Mouse (Mus musculus) CD4-positive, CD25-positive, alpha-beta regulatory T cell, adult 4 months (primary cell): ENCODE results near the gene Ccdc9b. TPM values are rescaled to one million over a fixed set of nuclear protein-coding genes. Genes with fewer than 3 reads are reported as not detected.
A peak's percentile ranks its signal among the peaks of the same experiment; 100 is the strongest.

Experiments used
- ATAC-seq: one replicate; pipeline ENCODE4 v1.8.0; 2017
- polyA plus RNA-seq, 2 experiments: library from polyadenylated mRNA; unstranded; fragments of 100-300 nt; shearing (Covaris generic); gene quantifications; one replicate each; pipeline ENCODE4 v1.2.1; 2017

Ccdc9b gene
- polyA plus RNA-seq, 2 experiments from 2014 or later = not detected

GRCm38 (mm10) chr2:118776295-118776694, 13.8 kb upstream of the Ccdc9b start:
- no peak for ATAC-seq

DNA sequence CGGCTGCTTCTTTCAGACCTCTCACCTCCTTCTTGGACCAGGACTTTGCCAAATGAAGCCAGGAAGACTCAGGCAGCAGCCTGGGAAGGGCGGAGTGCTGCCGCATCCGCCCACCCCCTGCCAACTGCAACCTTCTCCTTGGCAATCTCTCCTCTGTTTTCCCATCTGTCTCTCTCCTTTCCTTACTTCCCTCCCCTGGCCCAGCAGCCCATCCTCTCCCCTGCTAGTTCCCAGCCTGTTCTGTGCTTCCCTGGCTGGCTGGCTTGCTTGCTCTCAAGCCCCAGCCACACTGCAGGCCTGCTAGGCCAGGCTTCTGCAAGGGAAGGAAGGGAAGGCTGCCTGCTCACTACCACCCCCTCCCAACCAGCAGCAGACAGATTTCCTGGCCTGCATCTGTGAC, 13.4 kb upstream of the Ccdc9b start:
- no peak for ATAC-seq

DNA sequence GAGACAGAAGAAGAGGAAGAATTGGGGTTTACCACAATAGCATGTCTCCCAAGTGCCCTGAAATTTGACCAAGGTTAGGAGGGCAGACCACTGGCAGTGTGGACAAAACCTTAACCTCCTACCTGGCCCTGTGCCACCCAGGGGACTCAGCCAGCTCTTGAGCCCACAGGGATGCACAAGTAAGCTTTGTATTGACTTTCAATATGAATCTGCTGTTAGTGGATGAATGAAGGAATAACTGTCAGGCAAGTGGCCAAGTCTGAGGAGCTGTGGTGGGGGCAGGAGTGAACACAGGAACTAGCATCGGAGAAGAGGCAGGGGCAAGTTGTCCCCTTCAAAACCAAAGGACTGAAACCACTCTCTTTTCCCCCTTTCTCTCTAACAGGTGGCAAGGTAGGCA, 12.9 kb upstream of the Ccdc9b start:
- no peak for ATAC-seq

DNA sequence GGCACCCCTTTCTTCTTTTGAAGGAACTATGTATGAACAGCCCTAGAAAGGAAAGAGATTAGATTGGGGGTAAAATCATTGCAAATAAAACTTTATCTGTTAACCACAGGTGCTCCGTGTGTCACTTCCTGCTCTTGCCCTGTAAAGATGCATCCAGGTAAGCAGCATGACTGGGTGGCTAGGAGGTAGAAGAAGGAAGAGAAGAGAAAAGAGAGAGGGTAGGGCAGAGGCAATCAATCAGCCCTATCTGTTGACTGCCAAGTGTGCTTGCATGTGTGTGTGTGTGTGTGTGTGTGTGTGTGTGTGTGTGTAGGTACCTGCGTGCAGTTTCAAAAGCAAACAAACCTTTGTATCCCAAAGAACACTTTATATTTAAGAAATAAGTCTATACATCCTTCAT, 12.1 kb upstream of the Ccdc9b start:
- ATAC-seq = no peak

GRCm38 (mm10) chr2:118772158-118772874, 9.9 kb upstream of the Ccdc9b start, which contains the start of gene Phgr1:
Gene Phgr1 (plus strand): TSS chr2:118772769.
- no peak for ATAC-seq

GRCm38 (mm10) chr2:118766041-118767033, 3.9 kb upstream of the Ccdc9b start:
- no peak for ATAC-seq

- ATAC-seq = no peak
These were observed 2.4 kb upstream of the Ccdc9b start for GRCm38 (mm10) chr2:118764875-118765274.

DNA sequence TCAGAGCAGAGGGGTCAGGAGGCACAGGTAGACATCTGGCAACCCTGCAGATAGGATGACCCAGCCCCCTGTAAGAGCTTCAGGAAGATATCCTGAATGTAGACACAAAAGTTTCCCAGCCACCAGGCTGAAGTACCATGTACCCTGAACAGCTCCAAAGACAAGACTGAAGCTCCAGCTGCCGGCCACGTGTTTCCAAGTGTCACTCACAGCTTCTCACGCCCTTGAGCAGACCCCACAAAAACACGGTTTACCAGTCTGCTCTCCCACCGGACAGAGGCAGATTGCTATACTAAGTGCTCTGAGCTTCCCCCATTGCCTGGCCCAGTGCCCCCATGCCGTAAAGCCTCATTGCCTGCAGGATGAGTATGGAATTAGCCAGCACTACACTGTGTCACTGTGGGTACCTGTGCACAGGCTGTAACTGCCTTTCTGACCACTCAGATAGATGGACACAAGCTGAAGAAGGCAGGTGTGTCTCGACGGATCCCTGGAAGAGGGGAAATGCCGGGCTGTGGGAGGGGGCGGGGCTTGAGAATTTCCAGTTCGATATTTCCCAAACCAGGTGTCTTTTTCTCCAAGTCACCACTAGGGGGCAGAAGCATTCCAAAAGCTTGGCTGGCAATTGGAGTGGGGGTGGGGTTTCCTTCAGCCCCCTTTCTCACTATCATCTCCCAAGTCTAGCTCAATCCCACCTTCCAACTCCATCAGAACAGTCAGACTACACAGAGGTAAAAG, 1.8 kb upstream of the Ccdc9b start:
- no peak for ATAC-seq

DNA sequence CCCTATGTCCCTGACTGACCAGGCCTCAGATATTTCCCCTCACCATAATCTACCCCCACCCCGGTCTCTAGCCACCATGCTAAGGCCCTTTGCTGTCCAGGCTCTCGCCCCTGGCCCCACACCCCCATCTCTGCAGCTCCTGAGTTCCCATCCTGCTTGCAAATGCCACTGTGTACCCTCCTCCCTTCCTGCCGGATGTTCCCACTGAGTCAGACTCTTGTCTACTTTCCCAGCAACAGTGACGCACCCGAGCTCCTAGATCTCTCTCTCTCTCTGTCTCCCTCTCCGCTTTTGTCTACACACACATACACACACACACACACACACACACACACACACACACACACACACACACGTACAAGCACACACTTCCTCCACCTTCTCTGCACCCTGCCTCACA, 1.0 kb upstream of the Ccdc9b start:
- no peak for ATAC-seq

DNA sequence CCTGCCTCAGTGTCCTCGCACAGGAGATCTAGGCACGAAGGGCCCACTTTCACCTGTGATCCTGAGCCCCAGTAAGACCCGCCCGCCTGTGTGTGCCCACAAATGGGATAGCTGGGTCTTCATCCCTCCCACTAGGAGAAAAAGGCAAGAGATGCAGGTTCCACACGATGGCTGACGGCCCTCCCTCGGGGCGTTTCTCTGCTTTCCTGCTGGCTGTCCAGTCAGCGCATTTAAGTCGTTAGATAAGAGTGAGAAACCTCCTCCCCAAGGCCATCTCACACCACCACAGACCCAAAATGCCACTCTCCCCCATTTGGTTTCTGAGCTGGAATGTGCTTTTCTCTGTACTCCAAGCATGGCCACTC, 305 bp upstream of the Ccdc9b start:
- ATAC-seq = no peak

GRCm38 (mm10) chr2:118761358-118761757, 1.1 kb downstream of the Ccdc9b start:
- no peak for ATAC-seq

DNA sequence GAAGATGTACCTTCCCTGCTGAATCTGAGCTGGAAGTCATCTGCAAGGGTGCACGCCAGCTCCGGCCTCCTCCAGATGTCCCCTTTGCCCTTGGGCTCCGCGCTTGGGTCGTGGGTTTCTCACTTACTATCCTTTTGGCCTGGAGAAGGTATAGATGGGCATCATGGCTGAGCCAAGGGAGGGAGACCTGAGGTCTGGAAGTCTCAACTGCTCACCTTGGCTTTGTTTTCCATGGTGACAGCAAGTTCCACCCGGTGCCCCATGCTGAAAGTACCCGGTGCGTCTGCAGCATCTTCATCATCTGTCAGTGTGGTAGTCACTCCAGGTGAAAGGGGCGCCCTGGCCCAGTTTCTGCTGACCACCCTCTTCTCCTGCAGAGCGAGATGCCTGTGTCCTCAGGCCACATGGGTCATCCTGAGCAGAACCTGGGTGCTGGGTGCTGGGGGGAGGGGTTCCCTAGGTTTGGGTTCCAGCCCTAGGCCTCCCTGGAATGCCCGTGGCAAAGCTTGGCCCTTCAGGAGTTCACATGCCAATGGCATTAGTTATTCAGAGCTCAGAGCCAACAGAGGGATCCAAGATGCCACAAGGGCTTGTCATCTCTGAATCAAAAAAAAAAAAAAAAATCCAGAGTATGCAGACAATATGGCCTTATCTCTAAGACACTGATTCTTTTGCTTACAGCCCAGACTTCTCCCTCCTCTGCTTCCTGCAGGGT, 2.0 kb downstream of the Ccdc9b start:
- ATAC-seq = no peak

DNA sequence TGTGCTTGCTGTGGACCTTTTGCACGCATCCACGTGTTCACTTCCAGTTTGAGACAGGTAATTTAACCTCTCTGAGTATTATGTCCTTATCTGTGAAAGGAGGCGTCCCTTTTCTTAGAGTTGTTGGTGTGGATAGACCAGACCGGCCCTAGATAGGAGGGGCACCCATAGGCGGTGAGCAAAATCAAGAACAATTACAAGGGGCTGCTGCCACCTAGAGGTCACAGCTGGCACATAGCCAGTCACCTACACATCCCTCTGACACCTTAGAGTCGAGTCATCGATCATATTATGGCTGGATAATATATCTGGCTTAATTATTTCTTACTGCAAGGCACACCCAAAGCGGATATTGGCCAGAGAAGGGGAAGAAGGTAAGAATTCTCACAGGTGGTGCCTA, 2.6 kb downstream of the Ccdc9b start:
- peak; percentile 91 for ATAC-seq

DNA sequence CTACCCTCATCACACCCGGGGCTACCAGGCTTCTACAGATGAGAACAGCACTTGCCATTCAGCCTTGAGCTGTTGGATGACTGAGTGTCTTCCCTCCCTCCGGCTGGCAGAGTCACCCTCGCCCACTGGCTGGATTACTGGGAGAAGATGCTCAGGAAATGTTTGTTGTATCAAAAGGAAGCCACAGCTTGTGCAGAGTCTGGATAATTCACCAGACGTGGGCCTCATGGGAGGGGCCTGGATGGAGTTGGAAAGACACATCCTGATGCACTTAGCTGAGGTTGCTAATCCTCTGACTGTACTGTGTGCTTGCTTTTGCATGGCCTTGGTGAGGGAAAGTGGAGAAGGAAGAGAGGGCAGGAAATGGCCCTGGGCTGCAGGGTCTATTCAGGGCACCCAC, 6.4 kb downstream of the Ccdc9b start:
- ATAC-seq = no peak

GRCm38 (mm10) chr2:118755407-118755806, 7.1 kb downstream of the Ccdc9b start:
- ATAC-seq = no peak

DNA sequence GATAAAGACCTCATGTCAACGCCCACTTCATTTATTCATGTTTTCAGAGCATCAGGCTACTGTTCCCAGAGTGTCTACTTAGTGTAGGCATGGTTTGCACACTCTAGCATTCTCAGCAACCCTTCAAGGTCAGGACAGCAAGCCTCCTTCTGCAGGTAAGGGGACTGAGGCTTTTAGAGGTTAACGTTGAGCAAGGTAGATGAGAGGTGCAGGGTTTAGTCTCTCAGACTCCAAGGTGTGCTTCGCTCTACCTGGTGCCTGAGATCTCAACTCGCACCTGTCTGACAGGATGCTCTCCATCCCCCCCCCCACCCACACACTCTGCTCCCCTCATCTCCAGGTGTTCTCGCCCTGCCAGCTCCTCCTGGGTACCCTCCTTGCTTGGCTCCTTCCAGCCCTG, 8.3 kb downstream of the Ccdc9b start:
- ATAC-seq = no peak

DNA sequence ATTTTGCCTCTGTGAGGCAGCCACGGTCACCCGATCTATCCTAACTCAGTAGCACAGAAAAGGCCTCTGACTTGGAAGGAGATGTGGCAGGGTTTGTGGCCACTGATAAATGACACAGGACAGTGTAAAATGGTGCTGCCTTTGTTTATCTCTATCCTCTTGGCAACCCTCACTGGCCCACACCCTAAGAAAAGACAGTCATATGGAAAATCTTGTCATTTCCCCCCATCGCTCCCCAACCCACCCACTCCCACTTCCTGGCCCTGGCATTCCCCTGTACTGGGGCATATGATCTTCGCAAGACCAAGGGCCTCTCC, 9.7 kb downstream of the Ccdc9b start:
- no peak for ATAC-seq

GRCm38 (mm10) chr2:118751896-118752791, 10.3 kb downstream of the Ccdc9b start:
- no peak for ATAC-seq

- no peak for ATAC-seq
These were observed 12.0 kb downstream of the Ccdc9b start for GRCm38 (mm10) chr2:118750476-118750875.

- ATAC-seq = no peak
These were observed 13.0 kb downstream of the Ccdc9b start for GRCm38 (mm10) chr2:118749341-118749884.

GRCm38 (mm10) chr2:118747301-118747960, 15.0 kb downstream of the Ccdc9b start:
- no peak for ATAC-seq
